Mouse (Mus musculus) adrenal gland, postnatal 4 days (tissue): ENCODE measurements around the gene Cspg5. TPM values are rescaled to one million over a fixed set of nuclear protein-coding genes. Genes with fewer than 3 reads are reported as not detected.

Experiments
- DNase-seq, 2 experiments: peaks; one replicate each; pipeline ENCODE4 v3.0.0; 2021 to 2022; ENCODE audit warnings: low spot score in 2 of 2, mixed read lengths in 2 of 2
- microRNA-seq: library from miRNA; unstranded; fragments of <30 nt; microRNA quantifications from one replicate; pipeline ENCODE4 v1.2.0, GENCODE M21; 2021
- total RNA-seq, 2 experiments: library from RNA; stranded (reverse); gene quantifications; 2 replicates each; pipeline ENCODE4 v1.2.3; 2021

Gene Cspg5
- total RNA-seq, 2 experiments from 2014 or later = 38.5 to 41.4 TPM

DNA sequence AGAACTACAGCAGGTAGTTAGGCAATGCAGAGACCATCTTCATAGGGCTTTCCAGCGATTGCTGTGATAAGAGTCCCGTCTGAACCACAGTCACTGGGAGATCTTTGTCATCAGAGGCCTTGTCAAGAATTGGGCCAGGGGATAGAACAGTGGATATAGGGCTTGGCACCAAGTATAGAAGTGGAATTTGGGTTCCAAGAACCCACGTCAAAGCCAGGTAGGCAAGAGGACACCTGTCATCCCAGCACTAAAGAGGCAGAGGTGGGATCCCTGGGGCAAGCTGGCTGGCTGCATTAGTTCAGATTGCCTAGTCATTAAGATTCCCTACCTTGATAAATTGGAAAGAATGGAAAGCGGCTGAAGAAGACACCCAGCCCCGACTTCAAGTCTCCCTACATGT lies 62.8 kb downstream of the Cspg5 start:
- no peak for DNase-seq

Small RNAs within 50 kb of the gene (microRNA-seq; reads per million reads assigned to microRNA genes)
- 45.5 reads per million, percentile 37 among the genes with 10 or more reads in this experiment for gene Mir6236

Other genes with a start within 250 kb of the Cspg5 start
- gene Smarcc1, start 126.1 kb upstream of the Cspg5 start, total RNA-seq = 100 to 1,000 TPM in 1 of 2 experiments, 10 to 100 TPM in 1; 90.4 to 100 TPM
- 100 to 1,000 TPM; 102 to 111 TPM for gene Dhx30, start 126.0 kb upstream of the Cspg5 start, total RNA-seq
- gene Elp6, start 61.4 kb downstream of the Cspg5 start, total RNA-seq = 10 to 100 TPM; 11.1 to 12.5 TPM
- 100 to 1,000 TPM; 117 to 130 TPM for gene Scap, start 89.5 kb downstream of the Cspg5 start, total RNA-seq
- 10 to 100 TPM; 55.4 to 64.8 TPM for gene Ptpn23, start 164.4 kb downstream of the Cspg5 start, total RNA-seq
- gene Ngp, start 176.0 kb downstream of the Cspg5 start, total RNA-seq = 10 to 100 TPM; 24.9 to 79.3 TPM
- 10 to 100 TPM; 11.2 to 12.0 TPM for gene Klhl18, start 232.9 kb downstream of the Cspg5 start, total RNA-seq
- gene Kif9, start 233.2 kb downstream of the Cspg5 start, total RNA-seq = under 1 TPM; 0.76 to 0.95 TPM